Mouse (Mus musculus) CD8-positive naive resting alpha-beta T cell, adult 57 days (primary cell): Measurements from ENCODE around the gene Pyroxd2. TPM values are rescaled to one million over a fixed set of nuclear protein-coding genes. Genes with fewer than 3 reads are reported as not detected.

Experiments used
- total RNA-seq: library from RNA; stranded (reverse); gene quantifications from one replicate; pipeline ENCODE4 v1.2.4, GENCODE M21; 2023

Gene Pyroxd2
- total RNA-seq: 3.4 TPM

DNA sequence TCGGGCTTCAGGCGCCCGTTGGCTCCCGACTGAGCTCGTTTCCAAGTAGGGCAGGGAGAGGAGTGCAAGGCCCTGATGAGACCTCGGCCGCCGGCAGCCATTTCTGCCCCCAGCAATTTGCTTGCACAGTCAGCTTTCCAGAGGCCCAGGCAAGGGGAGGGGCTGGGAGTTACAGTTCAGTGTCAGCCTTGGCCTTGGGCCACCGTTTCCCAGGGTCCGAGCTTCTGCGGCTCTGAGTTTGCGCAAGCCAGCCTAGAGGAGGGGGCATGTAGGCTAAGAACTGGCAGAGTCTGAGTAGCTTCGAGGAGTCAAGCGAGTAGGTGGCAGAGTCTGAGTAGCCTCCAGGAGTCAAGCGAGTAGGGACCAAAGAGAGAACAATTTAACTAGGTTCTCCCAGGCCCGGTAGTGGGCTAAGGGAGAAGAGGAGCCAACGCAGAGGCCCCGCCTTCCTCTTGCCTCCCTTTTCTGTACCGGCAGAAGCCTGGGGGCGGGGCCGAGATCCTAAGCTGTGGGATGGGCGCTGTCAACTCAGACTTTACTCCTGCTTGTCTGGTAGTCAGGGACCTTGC lies at the start of gene Pyroxd2:
Gene Pyroxd2 (minus strand): TSS at position 413 of the 569 bp plus-strand sequence.

DNA sequence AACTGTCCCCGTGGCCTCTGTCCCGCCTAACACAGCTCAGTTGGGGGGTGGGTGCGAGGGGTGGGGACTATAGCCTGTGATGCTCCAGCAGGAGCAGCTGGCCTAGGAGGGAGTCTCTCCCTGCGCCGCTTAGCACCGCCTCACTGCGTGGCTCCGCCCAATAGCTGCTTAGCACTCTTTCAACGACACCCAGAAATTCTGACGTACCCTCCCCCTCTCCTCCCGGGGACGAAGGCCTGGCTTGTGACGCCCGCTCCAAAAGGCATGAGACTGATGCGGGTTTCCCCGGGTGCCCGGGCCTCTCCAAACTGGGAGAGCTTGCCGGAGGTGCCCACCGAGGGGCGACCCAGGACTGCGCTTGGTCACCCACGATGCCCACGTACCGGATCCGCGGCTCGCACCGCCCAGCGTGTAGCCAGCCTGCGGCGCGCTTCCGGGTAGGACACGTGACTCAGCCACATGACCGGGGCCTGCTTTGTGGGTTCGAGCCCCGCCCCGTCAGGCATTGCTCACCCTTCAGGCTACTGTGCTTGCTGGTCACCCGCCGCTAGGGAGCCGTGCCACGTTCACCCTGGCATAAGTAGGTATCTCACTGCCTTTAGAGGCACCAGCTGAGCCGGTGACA lies 27.1 kb upstream of the Pyroxd2 start, which contains the start of gene Hps1:
Gene Hps1 (minus strand): TSS at position 448 of the 625 bp plus-strand sequence.

Other genes starting within 250 kb of the Pyroxd2 start
- gene R3hcc1l, start 234.0 kb downstream of the Pyroxd2 start, total RNA-seq: 37.2 TPM
- 0.21 TPM for gene Loxl4, start 140.0 kb downstream of the Pyroxd2 start, total RNA-seq
- gene Hps1, start 27.2 kb upstream of the Pyroxd2 start, total RNA-seq: 35.1 TPM